Mouse (Mus musculus): ENCODE measurements at regions not wholly inside any gene's neighbourhood (a gene's known extent, or its start where the extent isn't known, plus 50 kb on each side); places are given as distances from the start of the nearest gene placed in this dataset.

- TF ChIP-seq CTCF (IDR thresholded peaks at IDR 0.05; ENCODE audit: low read depth, low read length) (no peak), TAL1 (conservative IDR thresholded peaks at IDR 0.05; ENCODE audit: low read depth, low read length) (no peak)
Observed at GRCm38 (mm10) chr11:32895400-32895799, 71.0 kb upstream of the Smim23 start.

Measured in G1E (cell line).